ENCODE assay signal across 8 mouse cellular contexts in genomic region chr16:4558384-4558979, GRCm38 (mm10). TPM values are rescaled to one million over a fixed set of nuclear protein-coding genes. Genes with fewer than 3 reads are reported as not detected.
DNase-seq lines count a peak whose midpoint lies in the region; ATAC-seq and TF ChIP-seq lines count a peak whose summit lies in the region.

No protein-coding gene starts in this region.

- H3K27ac ChIP-seq in bone marrow, adult 2 months (ENCODE audit: control insufficient read depth, insufficient read depth, low read depth, low read length, poor library complexity) = peak overlapping the region; percentile 38
- peak overlapping the region; percentile 89 for H3K27ac ChIP-seq in embryonic facial prominence, embryonic 14.5 days (replicated peaks; ENCODE audit: low read depth, low read length)
- peak overlapping the region; percentile 90 for H3K27ac ChIP-seq in limb, embryonic 13.5 days
- peak overlapping the region; percentile 96 for H3K27ac ChIP-seq in midbrain, embryonic 15.5 days

- H3K4me2 ChIP-seq in embryonic facial prominence, embryonic 14.5 days (ENCODE audit: low read depth, low read length) = peak overlapping the region; percentile 72
- H3K4me2 ChIP-seq in limb, embryonic 13.5 days (replicated peaks) = peak overlapping the region; percentile 85
- peak overlapping the region; percentile 69 for H3K4me2 ChIP-seq in midbrain, embryonic 15.5 days

- under 1% methylated on average over 38 of the region's 38 CpGs for WGBS in bone marrow, adult 2 months
- WGBS in embryonic facial prominence, embryonic 14.5 days = 0% methylated on average over 31 of the region's 38 CpGs
- WGBS in limb, embryonic 13.5 days = 0% methylated on average over 38 of the region's 38 CpGs
- under 1% methylated on average over 37 of the region's 38 CpGs for WGBS in midbrain, embryonic 15.5 days

- ATAC-seq in embryonic facial prominence, embryonic 14.5 days (ENCODE audit: low read depth) = peak; percentile 93
- ATAC-seq in limb, embryonic 13.5 days (ENCODE audit: low FRiP score, low read depth) = peak; percentile 92
- ATAC-seq in midbrain, embryonic 15.5 days (replicated peaks) = peak; percentile 95

- H3K4me3 ChIP-seq in bone marrow, adult 2 months (replicated peaks; ENCODE audit: control insufficient read depth, low read depth, low read length) = peak overlapping the region; percentile 81
- peak overlapping the region; percentile 81 for H3K4me3 ChIP-seq in embryonic facial prominence, embryonic 14.5 days (ENCODE audit: low read depth, low read length)
- H3K4me3 ChIP-seq in limb, embryonic 13.5 days = peak overlapping the region; percentile 65
- H3K4me3 ChIP-seq in midbrain, embryonic 15.5 days = peak overlapping the region; percentile 89

- DNase-seq in A20 (ENCODE audit: low read depth, low spot score) = peak; percentile 96
- peak; percentile 98 for DNase-seq in embryonic facial prominence, embryonic 14.5 days (ENCODE audit: low spot score)
- DNase-seq in heart, adult 8-10 months (ENCODE audit: low spot score) = peak; percentile 91
- peak; percentile 95 for DNase-seq in kidney, adult 9 months
- peak; percentile 83 to 87 for DNase-seq in spleen, adult 18-20 months

- no peak for TF ChIP-seq CTCF in bone marrow, adult 2 months (IDR thresholded peaks at IDR 0.05; ENCODE audit: control insufficient read depth, insufficient read depth, low read length)

- no peaks in the 10 kb centered on the region for H3K36me3 ChIP-seq in embryonic facial prominence, embryonic 14.5 days (ENCODE audit: control insufficient read depth, insufficient read depth, low read length)
- H3K36me3 ChIP-seq in limb, embryonic 13.5 days = peaks cover 10% of the 10 kb centered on the region; the same call in 1 of the 2 replicates
- no peaks in the 10 kb centered on the region for H3K36me3 ChIP-seq in midbrain, embryonic 15.5 days (replicated peaks)

- TF ChIP-seq POLR2A in bone marrow, adult 2 months (IDR thresholded peaks at IDR 0.05; ENCODE audit: borderline replicate concordance, control insufficient read depth, low read depth, low read length) = peak; percentile 90; the same call in 1 of the 2 replicates

- peak overlapping the region; percentile 78 for H3K9ac ChIP-seq in embryonic facial prominence, embryonic 14.5 days (ENCODE audit: low read depth, low read length)
- peak overlapping the region; percentile 82 for H3K9ac ChIP-seq in limb, embryonic 13.5 days
- peak overlapping the region; percentile 68 for H3K9ac ChIP-seq in midbrain, embryonic 15.5 days

- H3K27me3 ChIP-seq in embryonic facial prominence, embryonic 14.5 days (replicated peaks; ENCODE audit: control insufficient read depth, insufficient read depth, low read length) = no peaks in the 10 kb centered on the region
- no peaks in the 10 kb centered on the region for H3K27me3 ChIP-seq in limb, embryonic 13.5 days
- H3K27me3 ChIP-seq in midbrain, embryonic 15.5 days (replicated peaks) = no peaks in the 10 kb centered on the region; the same call in 1 of the 2 replicates

- no peaks in the 10 kb centered on the region for H3K9me3 ChIP-seq in embryonic facial prominence, embryonic 14.5 days (ENCODE audit: control insufficient read depth, low read length)
- no peaks in the 10 kb centered on the region for H3K9me3 ChIP-seq in limb, embryonic 13.5 days
- no peaks in the 10 kb centered on the region for H3K9me3 ChIP-seq in midbrain, embryonic 15.5 days

- H3K4me1 ChIP-seq in bone marrow, adult 2 months (ENCODE audit: control insufficient read depth, insufficient read depth, low read length) = peaks cover under 1% of the 10 kb centered on the region; the same call in 1 of the 2 replicates
- H3K4me1 ChIP-seq in embryonic facial prominence, embryonic 14.5 days (ENCODE audit: control insufficient read depth, insufficient read depth, low read length) = peaks cover 24% of the 10 kb centered on the region
- peaks cover 45% of the 10 kb centered on the region for H3K4me1 ChIP-seq in limb, embryonic 13.5 days
- peaks cover 22% of the 10 kb centered on the region for H3K4me1 ChIP-seq in midbrain, embryonic 15.5 days

RNA-seq across cellular contexts. Expression of gene Tfap4, which starts 1.2 kb away (rescaled TPM):
- polyA plus RNA-seq in bone marrow, adult 2 months (2011; ENCODE audit: insufficient read depth, insufficient read length, low replicate concordance, missing spikeins) = 5.5 and 10.2 TPM in 2 replicates
- polyA plus RNA-seq in embryonic facial prominence, embryonic 14.5 days (2014; fragmentation: Nextera tagmentation; extraction: Ambion mirVana) = 16.6 and 17.2 TPM in 2 replicates
- 1 to 10 TPM; 2.8 to 6.2 (median 3.6) TPM for total RNA-seq in heart, adult 8-10 months (2022)
- polyA plus RNA-seq in limb, embryonic 13.5 days (2015; fragmentation: Nextera tagmentation; extraction: Ambion mirVana) = 24.9 and 26.3 TPM in 2 replicates
- polyA plus RNA-seq in midbrain, embryonic 15.5 days (2015; fragmentation: Nextera tagmentation; extraction: Ambion mirVana) = 8.1 and 8.4 TPM in 2 replicates

RNA-seq across cellular contexts. Expression of gene Srl, which starts 16.9 kb away (rescaled TPM):
- polyA plus RNA-seq in bone marrow, adult 2 months (2011; ENCODE audit: insufficient read depth, insufficient read length, low replicate concordance, missing spikeins) = 1.2 and 3.0 TPM in 2 replicates
- 89.2 and 112 TPM in 2 replicates for polyA plus RNA-seq in embryonic facial prominence, embryonic 14.5 days (2014; fragmentation: Nextera tagmentation; extraction: Ambion mirVana)
- total RNA-seq in heart, adult 8-10 months (2022) = 100 to 1,000 TPM; 705 to 904 (median 868) TPM
- 38.7 and 41.8 TPM in 2 replicates for polyA plus RNA-seq in limb, embryonic 13.5 days (2015; fragmentation: Nextera tagmentation; extraction: Ambion mirVana)
- polyA plus RNA-seq in midbrain, embryonic 15.5 days (2015; fragmentation: Nextera tagmentation; extraction: Ambion mirVana) = 25.4 and 29.3 TPM in 2 replicates

RNA-seq across cellular contexts. Expression of gene Glis2, which starts 36.0 kb away (rescaled TPM):
- polyA plus RNA-seq in bone marrow, adult 2 months (2011; ENCODE audit: insufficient read depth, insufficient read length, low replicate concordance, missing spikeins) = 1.2 and 4.9 TPM in 2 replicates
- polyA plus RNA-seq in embryonic facial prominence, embryonic 14.5 days (2014; fragmentation: Nextera tagmentation; extraction: Ambion mirVana) = 34.7 and 36.3 TPM in 2 replicates
- total RNA-seq in heart, adult 8-10 months (2022) = 10 to 100 TPM in 2 of 4 experiments, 1 to 10 TPM in 2; 7.3 to 13.5 (median 9.5) TPM
- 32.0 and 39.4 TPM in 2 replicates for polyA plus RNA-seq in limb, embryonic 13.5 days (2015; fragmentation: Nextera tagmentation; extraction: Ambion mirVana)
- 12.3 and 17.3 TPM in 2 replicates for polyA plus RNA-seq in midbrain, embryonic 15.5 days (2015; fragmentation: Nextera tagmentation; extraction: Ambion mirVana)

Comparison
In these comparisons a context has a peak if more than half of its experiments do, and no peak if none do; other contexts are left out.
1. Peak in every context shown above with its lines: DNase-seq, ATAC-seq, H3K4me3 ChIP-seq and H3K27ac ChIP-seq.
2. H3K27ac ChIP-seq: peak in every context shown above with its lines; median percentile 96 in midbrain, embryonic 15.5 days; 90 in limb, embryonic 13.5 days; 89 in embryonic facial prominence, embryonic 14.5 days; 38 in bone marrow, adult 2 months.